Comparison of ENCODE assay signal across 24 mouse cellular contexts in genomic region chr4:100496521-100496920, GRCm38 (mm10). TPM values are rescaled to one million over a fixed set of nuclear protein-coding genes. Genes with fewer than 3 reads are reported as not detected.
DNase-seq lines count a peak whose midpoint lies in the region.
"Had no signal": no experiment of that assay in that cellular context is flagged by ENCODE, and none has a peak within 500 bp of the region (broad histone marks: within the 10 kb centered on the region; RNA-seq: fewer than 3 reads in every experiment).

No protein-coding gene starts in this region.

- DNase-seq in heart, adult 11 months, result peak; percentile 93
- DNase-seq in heart, postnatal 36 days, result no peak
- DNase-seq in heart, postnatal 14 days, result peak; percentile 9 to 17
- no peak for DNase-seq in heart, postnatal 25 days (ENCODE audit: low spot score)
- DNase-seq in fibroblast of lung, adult 2 months (ENCODE audit: low read depth), result peak; percentile 79
- peak; percentile 52 for DNase-seq in skeletal muscle tissue, adult 2 months (ENCODE audit: low read depth, low spot score)
- no peak for DNase-seq in frontal cortex, postnatal 36 days (ENCODE audit: low spot score in 2 of 2)
- DNase-seq: adrenal gland, adult 2 months; adrenal gland, postnatal 36 days; cerebellum, adult 2 months; cerebellum, postnatal 14 days; gastrocnemius, adult 2 months; kidney, adult 2 months; liver; lung, embryonic 14.5 days; right cerebral cortex, postnatal 25 days; spleen, adult 18-20 months; thymus, postnatal 14 days had no signal

- intact Hi-C loops in heart, postnatal 36 days (cut with DNase I), result no loop called here
- intact Hi-C loops in heart, postnatal 14 days (cut with DNase I), result no loop called here
- intact Hi-C loops in heart, postnatal 25 days (cut with DNase I), result no loop called here

RNA-seq across cellular contexts. Expression of gene Ube2u, which starts 17.9 kb away (rescaled TPM):
- total RNA-seq in heart, postnatal 36 days (2021), result not detected
- not detected for total RNA-seq in heart, postnatal 14 days (2021)
- not detected for total RNA-seq in heart, postnatal 25 days (2021)
- total RNA-seq: gastrocnemius, adult 2 months; granulocyte monocyte progenitor cell, adult 5-6 weeks; hindbrain, postnatal 0 days; left cerebral cortex, adult 18-20 months; left cerebral cortex, postnatal 14 days; megakaryocyte progenitor cell, adult 5-6 weeks; neutrophil, adult 5-6 weeks had no signal

Comparison
In these comparisons a context has a peak if more than half of its experiments do, and no peak if none do; other contexts are left out.
1. DNase-seq: peak in heart, adult 11 months (single experiment), heart, postnatal 14 days (2 of 2), fibroblast of lung, adult 2 months (single experiment) and skeletal muscle tissue, adult 2 months (single experiment); none in heart, postnatal 36 days (0 of 2), heart, postnatal 25 days (single experiment) and frontal cortex, postnatal 36 days (0 of 2).